Mouse (Mus musculus): Measurements from ENCODE around the gene Vps13d.

- TF ChIP-seq MEF2A (IDR thresholded peaks at IDR 0.05; ENCODE audit: borderline replicate concordance, low read depth, low read length) (no peak), ZNF384 (IDR thresholded peaks at IDR 0.05; ENCODE audit: low read depth, low read length) (no peak), ZC3H11A (IDR thresholded peaks at IDR 0.05; ENCODE audit: low read depth, low read length) (no peak), CTCF (conservative IDR thresholded peaks at IDR 0.05 in 1 of 2, IDR thresholded peaks at IDR 0.05 in 1 of 2; ENCODE audit: low read depth in 2 of 2, low read length in 2 of 2) (no peak), MXI1 (IDR thresholded peaks at IDR 0.05; ENCODE audit: low read depth, low read length) (no peak), MYC (IDR thresholded peaks at IDR 0.05; ENCODE audit: low read depth, low read length) (no peak), SIN3A (IDR thresholded peaks at IDR 0.05; ENCODE audit: low read length) (no peak), POLR2AphosphoS2 (IDR thresholded peaks at IDR 0.05; ENCODE audit: low read depth, low read length) (no peak)
These were observed 34.8 kb upstream of the Vps13d start for GRCm38 (mm10) chr4:145229524-145230163.

Data from CH12.LX (cell line).